Mouse (Mus musculus) ovary, adult 10 weeks (tissue): ENCODE data around the gene 1810009A15Rik. TPM values are rescaled to one million over a fixed set of nuclear protein-coding genes. Genes with fewer than 3 reads are reported as not detected.

Source experiments
- polyA plus RNA-seq: library from polyadenylated mRNA; stranded (reverse); fragments of 350-450 nt; fragmentation: Illumina TruSeq; extraction: RNeasy Lipid Tissue Mini Kit (QIAGEN cat#74804); gene quantifications from one replicate; pipeline ENCODE4 v1.2.3, GENCODE M21; 2014

The 1810009A15Rik gene
- 17.4 TPM for polyA plus RNA-seq

DNA sequence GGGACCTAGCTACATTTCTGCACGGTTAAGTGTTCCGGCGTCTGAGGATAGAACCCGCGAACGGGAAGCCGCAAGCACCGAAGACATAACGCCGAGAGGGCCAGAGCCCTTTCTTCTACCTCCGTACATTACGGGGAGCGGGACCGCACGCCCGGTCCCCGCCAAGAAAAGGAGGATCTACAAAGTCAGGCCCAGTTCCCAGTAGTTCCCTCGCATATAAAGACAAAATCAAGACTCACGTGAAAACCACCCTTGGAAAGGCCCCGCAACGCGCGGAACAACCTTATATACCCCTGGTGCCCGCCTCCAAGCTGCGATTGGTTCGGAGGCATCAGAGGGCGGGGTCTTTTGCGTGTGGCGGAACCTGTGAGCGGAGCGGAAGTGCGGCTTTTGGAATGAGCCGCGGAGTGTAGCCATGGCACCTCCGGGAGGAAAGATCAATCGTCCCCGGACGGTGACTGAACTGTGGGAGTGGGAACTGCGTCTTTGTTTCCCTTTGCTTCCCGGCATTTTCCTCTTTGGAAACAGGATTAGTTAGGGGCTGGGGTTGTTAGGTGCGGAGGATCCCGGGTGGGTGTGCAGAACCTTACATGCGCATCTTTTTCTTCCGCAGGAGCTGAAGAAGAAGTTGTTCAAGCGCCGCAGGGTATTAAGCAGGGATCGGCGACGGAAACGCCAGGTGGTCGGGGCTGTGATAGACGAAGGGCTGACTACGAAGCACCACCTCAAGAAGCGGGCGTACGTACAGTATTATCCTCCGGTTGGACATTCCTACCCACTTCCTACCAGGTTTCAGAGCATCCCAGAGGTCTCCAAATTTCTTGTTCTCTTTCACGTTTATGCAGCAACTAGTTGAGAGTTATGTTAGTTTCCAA, at the start of gene 1810009A15Rik, which contains the start of gene Gm49416:
Gene 1810009A15Rik, plus strand, starts transcription at position 343 of the 875 bp plus-strand sequence.
Gene Gm49416, plus strand, starts transcription at position 416 of the 875 bp plus-strand sequence.

DNA sequence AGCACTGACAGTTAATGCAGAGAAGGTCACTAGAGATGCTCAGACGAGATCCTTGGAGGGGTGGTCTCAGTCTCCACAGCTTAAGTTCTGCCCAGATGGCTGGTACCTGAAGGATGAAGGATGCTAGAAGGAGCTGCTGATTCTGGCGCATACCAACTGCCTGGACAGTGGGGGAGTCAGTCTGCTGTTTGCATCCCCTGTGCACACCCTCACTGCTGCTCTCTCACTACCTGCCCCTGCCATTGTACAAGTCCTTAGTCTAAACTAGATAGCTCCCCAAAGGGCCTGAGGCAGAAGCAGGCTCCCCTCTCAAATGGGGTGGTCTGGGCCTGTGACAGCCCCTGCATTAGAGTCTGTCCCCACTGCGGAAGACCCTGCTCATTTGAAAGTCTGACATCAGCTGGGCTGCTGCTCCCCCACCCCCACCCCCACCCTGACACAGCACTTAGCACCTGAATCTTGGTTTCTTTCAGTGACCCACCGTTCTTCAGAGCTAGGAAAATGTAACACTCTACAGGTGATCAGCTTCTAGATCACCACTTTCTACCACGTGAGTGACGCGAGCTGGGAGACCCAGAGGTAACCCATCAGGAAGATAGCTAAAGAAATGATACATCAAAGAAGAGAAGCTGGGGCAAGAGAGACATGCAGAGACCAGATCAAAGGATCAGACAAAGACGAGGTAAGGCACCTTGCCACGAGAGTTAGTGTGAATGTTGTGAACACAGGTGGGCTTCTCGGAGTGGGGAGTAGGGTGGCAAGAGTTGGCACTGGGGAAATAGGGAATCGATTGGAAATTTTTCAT, 49.3 kb upstream of the 1810009A15Rik start, which contains the start of gene Gng3:
Gene Gng3, minus strand, starts transcription at position 92 of the 805 bp plus-strand sequence.

DNA sequence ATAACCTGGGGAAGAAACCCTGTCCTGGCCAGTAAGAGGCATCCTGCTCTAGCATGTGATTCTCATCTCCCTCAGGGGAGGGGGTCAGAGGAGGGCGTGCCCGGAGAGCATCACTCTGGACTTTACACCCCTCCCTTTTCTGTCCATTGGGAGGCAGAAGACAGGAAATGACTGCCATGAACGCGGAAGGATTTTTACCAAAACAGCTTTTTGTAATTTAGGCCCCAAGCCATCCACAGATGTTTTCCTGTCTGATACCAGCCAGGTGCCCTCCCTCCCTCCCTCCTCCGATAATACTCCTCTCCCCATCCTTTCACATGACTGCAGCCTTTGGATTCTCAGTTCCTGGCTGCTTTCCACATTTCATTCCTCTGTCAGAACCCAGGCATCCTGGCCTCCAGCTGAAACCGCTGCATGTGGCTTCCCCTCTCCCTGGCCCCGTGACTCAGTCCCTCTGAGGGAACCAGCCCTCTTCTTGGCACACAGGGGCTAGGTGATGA, 38.2 kb upstream of the 1810009A15Rik start, which contains the start of gene Lrrn4cl:
Gene Lrrn4cl, plus strand, starts transcription at position 367 of the 500 bp plus-strand sequence.

DNA sequence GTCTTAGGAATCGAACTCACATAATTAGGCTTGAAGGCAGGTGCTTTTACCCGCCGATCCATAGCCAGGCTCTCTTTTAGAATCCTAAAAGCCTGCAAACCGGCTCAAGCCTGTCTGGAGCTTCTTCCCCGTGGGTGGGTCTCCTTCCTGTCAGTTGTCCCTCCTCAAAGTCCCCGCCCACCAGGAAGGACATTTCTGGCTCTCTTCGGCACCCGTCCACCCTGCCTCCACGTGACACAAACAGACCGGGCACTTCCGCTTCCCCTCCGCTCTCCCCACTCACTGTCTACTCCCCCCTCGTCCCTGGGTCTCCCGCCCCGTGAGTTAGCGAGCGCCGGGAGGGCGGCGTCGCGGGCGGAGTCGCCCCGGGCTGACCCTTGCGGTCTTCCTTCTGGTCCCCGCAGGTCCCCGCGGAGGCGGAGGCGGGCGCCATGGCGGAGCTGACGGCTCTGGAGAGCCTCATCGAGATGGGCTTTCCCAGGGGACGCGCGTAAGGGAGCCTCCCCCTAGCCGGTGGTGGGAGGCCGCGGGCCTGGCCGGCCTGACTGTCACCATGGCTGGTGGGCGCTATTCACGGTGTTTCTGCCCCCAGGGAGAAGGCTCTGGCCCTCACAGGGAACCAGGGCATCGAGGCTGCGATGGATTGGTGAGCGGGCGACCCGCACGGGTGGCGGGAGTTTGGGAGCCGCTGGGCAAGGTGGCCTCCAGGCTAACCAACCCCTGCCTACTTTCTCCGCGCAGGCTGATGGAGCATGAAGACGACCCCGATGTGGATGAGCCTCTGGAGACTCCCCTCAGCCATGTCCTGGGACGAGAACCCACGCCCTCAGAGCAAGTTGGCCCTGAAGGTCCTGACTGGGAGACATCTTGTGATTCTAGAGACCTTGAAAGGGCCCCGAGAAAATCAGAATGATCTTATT, 17.1 kb upstream of the 1810009A15Rik start, which contains the start of gene Ubxn1:
Gene Ubxn1, plus strand, starts transcription at position 230 of the 920 bp plus-strand sequence.

DNA sequence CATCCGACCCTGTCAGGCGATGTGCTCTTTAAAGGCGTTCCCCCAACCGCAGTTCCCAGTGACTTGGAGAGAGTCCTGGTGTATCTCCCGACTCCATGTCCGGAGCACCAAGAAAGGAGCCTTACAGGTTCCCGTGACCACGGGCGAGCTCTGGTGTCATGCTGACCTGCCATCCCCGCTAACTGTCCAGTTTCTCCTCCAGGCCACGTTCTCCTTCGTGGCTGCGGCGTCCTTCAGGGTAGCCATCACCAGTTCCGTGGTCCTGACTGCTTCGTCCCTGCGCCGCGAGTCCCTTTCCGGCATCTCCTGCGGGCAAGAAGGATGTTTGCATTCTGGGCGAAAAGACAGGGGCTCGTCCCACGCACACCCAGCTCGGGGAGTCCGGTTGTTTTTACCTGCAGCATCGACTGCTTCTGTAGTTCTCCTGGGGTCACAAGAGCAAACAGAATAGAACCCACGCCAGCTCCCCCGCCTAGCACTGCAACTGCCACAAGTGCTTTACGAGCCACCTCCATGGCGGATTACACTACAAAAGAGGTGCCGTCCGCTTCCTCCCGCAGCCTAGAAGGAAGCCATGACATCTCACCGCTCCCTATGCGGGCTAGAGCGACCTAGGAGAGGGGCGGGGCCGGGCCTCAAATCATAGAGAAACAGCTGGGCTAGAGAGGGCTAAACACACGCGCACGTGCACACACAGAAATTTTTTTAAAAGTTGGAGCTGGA, 8.2 kb upstream of the 1810009A15Rik start, which contains the start of gene Uqcc3:
Gene Uqcc3, minus strand, starts transcription at position 613 of the 723 bp plus-strand sequence.

DNA sequence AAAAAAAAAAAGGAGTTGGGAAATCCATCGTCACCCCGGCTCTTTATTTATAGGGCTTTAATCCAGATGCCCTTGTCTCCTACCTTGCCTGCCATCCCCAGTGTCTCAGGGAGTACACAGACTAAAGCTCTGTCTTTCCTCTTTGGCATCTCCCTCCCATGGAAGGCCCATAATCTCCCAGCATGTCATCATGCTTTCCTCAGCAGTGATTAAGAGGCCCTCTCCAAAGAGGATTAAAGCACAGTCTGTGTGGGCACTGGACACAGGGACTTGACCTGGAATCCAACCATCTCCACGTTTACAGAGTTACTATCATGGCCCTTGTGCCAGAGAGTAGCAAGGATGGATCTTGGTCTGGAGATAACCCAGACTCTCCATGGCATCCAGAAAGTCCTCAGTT, 5.0 kb upstream of the 1810009A15Rik start, which contains the start of the genes Lbhd1 and Gm49403:
Gene Lbhd1, plus strand, starts transcription at position 117 of the 400 bp plus-strand sequence.
Gene Gm49403, plus strand, starts transcription at position 315 of the 400 bp plus-strand sequence.

DNA sequence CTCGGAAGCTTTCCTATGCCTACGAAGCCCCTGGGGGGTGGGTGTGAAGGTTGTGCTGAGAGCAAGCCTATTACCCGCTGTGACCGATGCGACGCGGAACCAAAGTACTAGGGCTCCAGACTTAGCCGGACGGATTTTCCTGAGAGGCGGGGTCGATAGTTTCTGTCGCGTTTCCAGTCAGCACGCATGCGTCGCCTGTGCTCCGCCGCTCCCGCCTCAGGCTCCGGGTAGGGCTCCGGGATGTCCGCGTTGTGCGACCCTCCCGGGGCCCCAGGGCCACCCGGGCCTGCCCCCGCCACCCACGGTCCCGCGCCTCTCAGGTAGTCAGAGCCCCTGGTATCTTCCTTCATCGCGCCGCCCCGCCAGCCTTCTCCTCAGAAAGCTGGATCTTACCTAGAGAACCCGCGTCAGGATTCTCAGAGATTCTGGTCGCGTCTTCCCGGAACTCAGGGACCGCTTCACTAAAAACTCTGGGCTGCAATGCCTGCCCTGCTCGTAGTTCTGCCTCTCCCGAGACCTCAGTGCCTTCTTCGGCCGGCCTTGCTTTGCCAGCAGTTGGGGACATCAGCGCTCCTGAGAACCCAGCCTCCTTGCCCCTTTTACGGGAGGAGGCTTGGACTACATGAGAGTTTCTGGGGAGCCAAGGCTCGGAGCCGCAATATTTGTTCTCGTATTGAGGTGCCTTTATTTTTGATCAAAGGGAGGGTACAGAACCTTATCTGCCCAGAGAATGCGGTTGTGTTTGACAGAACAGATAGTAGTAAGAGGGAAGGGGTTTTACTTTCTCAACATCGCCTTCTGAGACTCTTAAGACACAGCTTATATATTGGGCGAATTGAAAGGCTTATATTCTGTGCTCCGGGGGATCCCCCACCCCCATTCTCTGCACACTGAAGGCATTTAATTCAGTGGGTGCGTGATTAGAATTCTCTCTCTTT, 4.4 kb downstream of the 1810009A15Rik start, which contains the start of gene Ints5:
Gene Ints5, plus strand, starts transcription at position 177 of the 938 bp plus-strand sequence.

DNA sequence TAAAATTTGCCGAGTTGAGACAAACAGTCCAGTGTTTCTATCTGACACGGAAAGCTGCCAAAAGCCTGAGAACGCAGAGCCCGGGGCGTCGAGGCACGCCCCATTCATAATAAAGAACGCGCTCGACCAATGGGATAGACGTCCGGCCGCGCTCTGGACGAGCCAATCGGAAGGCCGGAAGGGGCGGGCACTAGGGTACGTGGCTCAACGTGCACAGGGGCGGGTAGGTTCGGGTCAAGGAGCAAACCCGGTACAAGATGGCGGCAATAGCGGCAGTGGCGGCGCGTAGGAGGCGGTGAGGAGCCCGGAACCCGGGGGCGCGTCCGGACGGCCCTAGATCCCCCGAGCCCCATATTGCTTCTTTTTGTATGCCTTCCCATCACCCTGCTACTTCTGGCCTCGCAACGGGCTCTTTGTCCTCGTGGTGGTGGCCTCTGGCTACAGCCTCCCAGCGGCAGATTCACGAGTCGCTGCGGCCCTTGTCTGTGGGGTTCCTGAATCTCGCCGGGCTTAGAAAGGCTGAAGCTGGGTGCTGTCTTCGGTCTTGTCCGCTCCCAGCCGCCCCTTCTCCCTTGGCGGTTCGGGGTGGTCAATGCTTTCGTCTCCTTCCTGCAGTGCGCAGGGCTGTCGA, 9.3 kb downstream of the 1810009A15Rik start, which contains the start of gene Ganab:
Gene Ganab, plus strand, starts transcription at position 207 of the 631 bp plus-strand sequence.

DNA sequence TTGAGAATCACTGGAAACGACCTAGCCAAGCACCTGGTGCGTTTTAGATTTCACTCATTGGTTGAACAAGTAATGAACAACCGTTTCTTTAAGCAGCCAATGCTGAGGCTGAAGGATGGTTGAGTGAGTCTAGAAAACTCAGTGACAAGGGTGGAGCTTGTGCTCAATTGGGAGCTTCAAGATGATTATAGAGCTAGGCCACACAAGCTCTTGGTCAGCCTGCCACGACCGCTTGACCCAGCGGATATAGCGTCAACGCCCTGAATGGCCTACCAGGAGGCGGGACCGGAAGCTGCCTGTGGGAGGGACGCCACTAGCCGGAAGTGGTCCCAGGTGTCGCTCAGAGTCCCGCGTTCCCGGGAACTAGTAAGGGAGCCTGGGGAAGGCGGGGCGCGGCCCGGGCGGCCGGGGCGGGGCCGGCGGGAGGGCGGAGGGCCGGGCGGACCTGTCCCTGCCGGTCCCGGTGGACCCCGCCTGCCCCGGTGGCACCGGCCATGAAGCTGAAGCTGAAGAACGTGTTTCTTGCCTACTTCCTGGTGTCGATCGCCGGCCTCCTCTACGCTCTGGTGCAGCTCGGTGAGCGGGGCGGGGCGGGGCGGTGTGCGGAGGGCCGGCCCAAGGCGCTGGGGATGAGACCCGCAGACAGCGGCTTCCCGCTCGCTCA, 31.6 kb downstream of the 1810009A15Rik start, which contains the start of gene B3gat3:
Gene B3gat3, plus strand, starts transcription at position 302 of the 664 bp plus-strand sequence.

DNA sequence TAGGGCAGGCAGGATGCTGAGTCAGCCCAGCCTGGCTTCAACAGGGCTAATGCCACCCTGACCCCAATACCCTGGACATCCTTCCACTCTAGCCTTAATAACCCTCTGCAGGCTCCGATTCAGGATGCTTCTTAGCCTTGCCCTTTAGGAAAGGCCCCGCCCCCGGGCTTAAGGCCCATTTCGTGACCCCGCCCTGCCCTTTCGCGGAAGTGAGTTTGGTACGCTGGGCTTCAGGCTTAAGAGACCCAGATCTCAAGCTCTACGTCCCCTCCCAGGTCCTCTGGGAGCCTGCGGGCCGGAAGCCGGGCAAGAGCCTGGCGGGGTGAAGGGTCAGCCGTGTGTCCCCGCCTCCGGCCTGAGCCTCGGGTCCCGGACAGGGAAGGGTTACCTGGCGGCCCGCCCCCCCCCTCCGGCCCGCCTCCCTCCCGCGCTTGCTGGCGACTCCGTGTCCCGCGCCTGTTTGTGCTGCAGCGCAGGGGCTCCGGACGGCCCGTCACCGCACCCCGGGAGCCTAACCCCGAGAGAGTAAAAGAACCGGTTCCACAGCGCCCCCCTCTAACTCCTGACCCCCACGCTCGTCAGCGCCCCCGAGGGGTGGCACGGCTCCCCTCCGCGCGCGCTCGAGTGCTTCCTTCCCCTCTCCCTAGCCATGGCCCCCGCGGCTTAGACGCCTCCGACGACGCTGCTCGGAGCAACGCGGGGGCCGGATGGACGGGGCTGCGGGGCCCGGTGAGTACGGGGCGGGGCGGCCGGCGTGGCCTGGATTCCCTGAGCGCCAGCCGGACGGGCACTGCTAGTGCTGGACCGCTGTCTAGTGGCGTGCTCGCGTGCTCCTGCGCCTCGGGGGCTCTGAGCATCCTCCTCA, 40.8 kb downstream of the 1810009A15Rik start, which contains the start of the genes Rom1 and Eml3:
Gene Rom1, minus strand, starts transcription at position 133 of the 865 bp plus-strand sequence.
Gene Eml3, plus strand, starts transcription at position 329 of the 865 bp plus-strand sequence.

Other genes starting within 250 kb of the 1810009A15Rik start
- not detected for gene Chrm1, start 225.1 kb upstream of the 1810009A15Rik start, polyA plus RNA-seq
- gene Slc3a2, start 165.5 kb upstream of the 1810009A15Rik start, polyA plus RNA-seq = 233 TPM
- 11.1 TPM for gene Wdr74, start 153.0 kb upstream of the 1810009A15Rik start, polyA plus RNA-seq
- not detected for gene 1700092M07Rik, start 148.1 kb upstream of the 1810009A15Rik start, polyA plus RNA-seq
- gene Stx5a, start 147.4 kb upstream of the 1810009A15Rik start, polyA plus RNA-seq = 65.4 TPM
- 63.1 TPM for gene Nxf1, start 131.8 kb upstream of the 1810009A15Rik start, polyA plus RNA-seq
- 26.6 TPM for gene Tmem223, start 117.9 kb upstream of the 1810009A15Rik start, polyA plus RNA-seq
- gene Tmem179b, start 114.4 kb upstream of the 1810009A15Rik start, polyA plus RNA-seq = 29.5 TPM
- gene Taf6l, start 102.4 kb upstream of the 1810009A15Rik start, polyA plus RNA-seq = 1.2 TPM
- gene Polr2g, start 90.3 kb upstream of the 1810009A15Rik start, polyA plus RNA-seq = 64.4 TPM
- gene Zbtb3, start 86.3 kb upstream of the 1810009A15Rik start, polyA plus RNA-seq = not detected
- gene Ttc9c, start 69.5 kb upstream of the 1810009A15Rik start, polyA plus RNA-seq = 110 TPM
- 169 TPM for gene Hnrnpul2, start 68.8 kb upstream of the 1810009A15Rik start, polyA plus RNA-seq
- gene AC129217.1, start 59.1 kb upstream of the 1810009A15Rik start, polyA plus RNA-seq = 3.6 TPM
- 25.1 TPM for gene Bscl2, start 51.4 kb upstream of the 1810009A15Rik start, polyA plus RNA-seq
- gene Gng3, start 49.7 kb upstream of the 1810009A15Rik start, polyA plus RNA-seq = 0.57 TPM
- 10.2 TPM for gene Lrrn4cl, start 38.1 kb upstream of the 1810009A15Rik start, polyA plus RNA-seq
- 15.6 TPM for gene Ubxn1, start 17.4 kb upstream of the 1810009A15Rik start, polyA plus RNA-seq
- 2.8 TPM for gene Uqcc3, start 7.9 kb upstream of the 1810009A15Rik start, polyA plus RNA-seq
- gene Lbhd1, start 5.1 kb upstream of the 1810009A15Rik start, polyA plus RNA-seq = 51.7 TPM
- gene Gm49403, start 4.9 kb upstream of the 1810009A15Rik start, polyA plus RNA-seq = not detected
- not detected for gene Gm49416, start 73 bp downstream of the 1810009A15Rik start, polyA plus RNA-seq
- 1.3 TPM for gene Ints5, start 4.2 kb downstream of the 1810009A15Rik start, polyA plus RNA-seq
- 88.1 TPM for gene Ganab, start 9.2 kb downstream of the 1810009A15Rik start, polyA plus RNA-seq
- gene B3gat3, start 31.5 kb downstream of the 1810009A15Rik start, polyA plus RNA-seq = 6.5 TPM
- 0.60 TPM for gene Rom1, start 40.5 kb downstream of the 1810009A15Rik start, polyA plus RNA-seq
- 3.0 TPM for gene Eml3, start 40.7 kb downstream of the 1810009A15Rik start, polyA plus RNA-seq
- 93.8 TPM for gene Mta2, start 53.0 kb downstream of the 1810009A15Rik start, polyA plus RNA-seq
- gene Tut1, start 65.0 kb downstream of the 1810009A15Rik start, polyA plus RNA-seq = 2.3 TPM
- 118 TPM for gene Eef1g, start 78.2 kb downstream of the 1810009A15Rik start, polyA plus RNA-seq
- gene Ahnak, start 100.4 kb downstream of the 1810009A15Rik start, polyA plus RNA-seq = 70.1 TPM
- gene Scgb1a1, start 199.1 kb downstream of the 1810009A15Rik start, polyA plus RNA-seq = 1.4 TPM
- gene Asrgl1, start 246.8 kb downstream of the 1810009A15Rik start, polyA plus RNA-seq = 16.0 TPM